Mouse (Mus musculus) kidney, postnatal 4 days (tissue): ENCODE measurements at regions not wholly inside any gene's neighbourhood (a gene's known extent, or its start where the extent isn't known, plus 50 kb on each side); places are given as distances from the start of the nearest gene placed in this dataset.

Experiments used
- DNase-seq, 2 experiments: peaks; one replicate each; pipeline ENCODE4 v3.0.0; 2021; ENCODE audit warnings: mixed read lengths in 2 of 2

DNA sequence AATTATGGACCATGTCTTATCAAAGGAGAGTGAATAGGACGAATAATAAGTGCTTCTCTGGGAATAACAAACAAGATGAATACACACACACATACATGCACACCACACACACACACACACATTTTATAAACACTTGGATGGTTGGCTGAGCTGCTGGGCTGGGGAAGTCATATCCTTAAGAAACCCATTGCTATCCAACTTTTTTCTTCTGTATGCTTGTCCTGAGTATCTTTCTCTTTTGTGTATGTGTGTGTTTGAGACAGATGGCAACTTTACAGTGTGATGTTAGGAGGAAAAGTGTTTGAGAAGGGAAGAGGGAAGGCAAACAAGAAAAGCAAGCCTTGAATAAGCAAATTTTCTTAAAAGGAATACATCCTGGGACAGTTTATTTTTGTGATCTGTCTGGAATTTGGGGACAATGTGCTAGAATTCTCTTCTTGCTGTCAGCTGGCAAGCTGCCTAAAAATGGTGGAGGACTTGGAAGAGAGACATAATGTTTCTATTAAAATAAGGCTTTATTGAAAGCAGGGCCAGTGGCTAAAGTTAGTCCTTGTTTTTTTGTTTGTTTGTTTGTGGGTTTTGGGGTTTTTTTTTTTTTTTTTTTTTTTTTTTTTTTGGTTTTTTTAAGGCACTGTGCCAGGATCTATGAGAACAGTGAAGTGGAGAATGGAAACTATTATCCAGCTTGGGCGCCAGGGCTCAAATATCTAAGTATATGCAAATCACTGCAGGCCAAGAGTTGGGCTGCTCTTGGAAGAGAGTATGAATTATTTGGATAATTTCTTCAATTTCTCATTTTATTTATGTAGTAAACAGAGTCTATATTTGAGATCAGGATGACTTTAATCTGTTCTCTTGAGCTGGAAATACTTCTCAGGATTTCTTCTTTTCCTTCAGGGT, 766.2 kb downstream of the Bcl11a start:
- no peak for DNase-seq

DNA sequence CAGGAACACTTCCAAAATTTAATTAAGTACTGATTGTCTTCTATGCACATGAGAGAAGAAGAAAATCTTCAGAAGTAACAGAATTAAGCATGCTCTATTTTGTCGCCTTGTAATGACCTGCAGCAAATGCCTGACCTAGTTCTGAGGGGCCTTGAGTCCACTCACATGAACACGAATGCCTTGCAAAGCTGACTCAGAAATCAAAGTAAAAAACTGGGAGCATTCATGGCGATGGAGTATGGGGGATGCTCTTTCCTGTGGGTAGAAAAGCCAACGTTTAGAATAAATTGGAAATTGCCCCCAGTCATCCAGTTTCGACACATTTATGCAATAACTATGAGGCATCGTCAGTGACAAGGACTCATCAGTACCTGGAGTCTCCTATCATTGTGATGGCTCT, 779.1 kb downstream of the Bcl11a start:
- no peak for DNase-seq

DNA sequence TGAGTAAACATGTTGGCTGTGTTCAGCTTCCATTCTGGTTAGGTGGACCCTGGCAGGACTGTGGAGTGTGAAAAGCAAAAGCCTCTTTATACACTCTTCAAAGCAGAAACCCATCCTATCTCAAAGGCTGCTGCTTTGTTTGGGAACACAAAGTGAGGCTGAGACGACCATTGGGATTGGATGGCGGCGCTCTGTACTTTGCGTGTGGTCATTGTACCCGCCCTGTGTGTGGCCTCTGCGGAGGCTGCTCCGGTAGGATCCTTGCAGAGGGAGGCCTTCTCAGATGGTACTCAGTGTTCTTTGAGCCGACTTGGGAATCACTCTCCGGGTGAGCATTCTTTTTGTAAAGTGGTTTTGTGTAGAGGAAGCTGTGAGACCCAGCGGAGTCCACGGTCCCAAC, 786.8 kb downstream of the Bcl11a start:
- no peak for DNase-seq

DNA sequence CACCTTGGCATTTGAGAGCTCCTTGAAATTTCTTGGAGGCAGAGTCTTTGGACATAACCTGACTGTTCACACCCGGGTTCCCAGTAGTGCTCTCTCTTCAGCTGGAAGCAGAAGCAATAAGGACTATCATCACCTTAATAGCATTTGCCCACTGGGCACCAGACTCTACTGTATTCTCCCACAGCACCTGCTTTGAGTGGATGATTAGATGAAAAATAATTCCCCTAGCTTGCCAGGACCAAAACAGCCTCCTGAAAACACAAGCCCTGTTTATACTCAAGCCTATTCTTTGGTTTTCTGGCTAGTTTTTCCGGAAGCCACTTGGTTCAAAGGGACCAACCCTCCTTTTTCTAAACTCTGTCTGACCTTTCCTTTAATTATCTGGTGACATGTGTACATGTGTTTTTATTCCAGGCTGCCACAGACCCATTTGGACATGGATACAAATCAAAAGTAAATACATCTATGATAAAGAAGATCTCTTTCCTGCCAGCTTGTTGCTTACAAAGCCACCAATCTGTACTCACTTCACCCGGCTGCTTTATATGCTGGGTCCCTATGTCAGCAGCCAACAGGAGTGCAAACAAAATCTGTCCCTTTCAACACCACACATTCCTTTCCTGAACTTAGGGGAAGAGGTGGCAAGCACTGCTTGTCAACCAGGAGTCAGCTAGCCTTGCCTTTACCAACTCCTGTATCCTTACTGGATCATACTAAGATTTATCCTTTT, 787.4 kb downstream of the Bcl11a start:
- no peak for DNase-seq
